Mouse (Mus musculus): ENCODE measurements around the gene Casp3.
A peak's percentile ranks its signal among the peaks of the same experiment; 100 is the strongest.

Gene Casp3

GRCm38 (mm10) chr8:46686664-46687336, 69.7 kb downstream of the Casp3 start:
- DNase-seq (ENCODE audit: low spot score): peak; percentile 95
